Mouse (Mus musculus) heart, postnatal 0 days (tissue): Measurements from ENCODE around the gene Hoxa13. TPM values are rescaled to one million over a fixed set of nuclear protein-coding genes. Genes with fewer than 3 reads are reported as not detected.

Experiments used
- ATAC-seq: fragments of 200-750 bp; cut with Nextera tagmentation; 2 replicates; pipeline ENCODE4 v1.8.0; 2017; ENCODE audit warnings: low read depth, moderate number of reproducible peaks, moderate library complexity; ENCODE audit not compliant: insufficient read depth
- DNase-seq: peaks from one replicate; pipeline ENCODE4 v3.0.0-alpha.2; 2016; ENCODE audit warnings: low spot score
- H3K27ac ChIP-seq: fragments of 300-500 bp; sonication (generic); 2 replicates; pipeline ENCODE4 v1.5.1; 2014; ENCODE audit warnings: low read depth, mild to moderate bottlenecking
- H3K27me3 ChIP-seq: fragments of 300-500 bp; sonication (generic); 2 replicates; pipeline ENCODE4 v1.6.1; 2014; ENCODE audit warnings: low read length, mixed read lengths; ENCODE audit not compliant: control insufficient read depth, insufficient read depth
- H3K36me3 ChIP-seq: fragments of 300-500 bp; sonication (generic); replicated peaks from 2 replicates; pipeline ENCODE4 v1.6.1; 2014; ENCODE audit warnings: low read length, mixed read lengths; ENCODE audit not compliant: control insufficient read depth, insufficient read depth
- H3K4me1 ChIP-seq: fragments of 300-500 bp; sonication (generic); 2 replicates; pipeline ENCODE4 v1.6.1; 2014; ENCODE audit warnings: antibody characterized with exemption; ENCODE audit not compliant: control insufficient read depth, insufficient read depth
- H3K4me2 ChIP-seq: fragments of 300-500 bp; sonication (generic); 2 replicates; pipeline ENCODE4 v1.6.1; 2014; ENCODE audit warnings: low read depth, mild to moderate bottlenecking, low read length, moderate library complexity
- H3K4me3 ChIP-seq: fragments of 300-500 bp; sonication (generic); 2 replicates; pipeline ENCODE4 v1.5.1; 2014; ENCODE audit warnings: low read depth, low read length
- H3K9ac ChIP-seq: fragments of 300-500 bp; sonication (generic); replicated peaks from 2 replicates; pipeline ENCODE4 v1.6.1; 2014; ENCODE audit warnings: low read depth, low read length, mixed read lengths
- H3K9me3 ChIP-seq: fragments of 300-500 bp; sonication (generic); replicated peaks from 2 replicates; pipeline ENCODE4 v1.6.1; 2016; ENCODE audit warnings: low read length; ENCODE audit not compliant: control insufficient read depth
- CTCF ChIP-seq: IDR thresholded peaks from 2 replicates; pipeline ENCODE4 v1.5.1; 2016; ENCODE audit warnings: antibody characterized with exemption, control low read depth, low read depth
- EP300 ChIP-seq: IDR thresholded peaks from 2 replicates; pipeline ENCODE4 v1.6.1; 2016; ENCODE audit warnings: antibody characterized with exemption, low read depth
- WGBS: fragments of 180-500 bp; shearing (Covaris S2); extraction: QIAGEN DNeasy Blood & Tissue Kit; methylation state at CpG from one replicate; pipeline ENCODE4 v1.1.7; 2014; 5-methylcytosine and 5-hydroxymethylcytosine counted together
- polyA plus RNA-seq: library from polyadenylated mRNA; unstranded; fragments of >200 nt; fragmentation: Nextera tagmentation; extraction: Ambion mirVana; gene quantifications from 2 replicates; pipeline ENCODE4 v1.2.1, GENCODE M21; 2015
- total RNA-seq: library from RNA; depleted of rRNA; stranded (reverse); fragments of >200 nt; gene quantifications from 2 replicates; pipeline ENCODE4 v1.2.3, GENCODE M21; 2014; ENCODE audit warnings: low replicate concordance

Gene Hoxa13
- total and polyA plus RNA-seq, 2 experiments from 2014 or later = not detected

DNA sequence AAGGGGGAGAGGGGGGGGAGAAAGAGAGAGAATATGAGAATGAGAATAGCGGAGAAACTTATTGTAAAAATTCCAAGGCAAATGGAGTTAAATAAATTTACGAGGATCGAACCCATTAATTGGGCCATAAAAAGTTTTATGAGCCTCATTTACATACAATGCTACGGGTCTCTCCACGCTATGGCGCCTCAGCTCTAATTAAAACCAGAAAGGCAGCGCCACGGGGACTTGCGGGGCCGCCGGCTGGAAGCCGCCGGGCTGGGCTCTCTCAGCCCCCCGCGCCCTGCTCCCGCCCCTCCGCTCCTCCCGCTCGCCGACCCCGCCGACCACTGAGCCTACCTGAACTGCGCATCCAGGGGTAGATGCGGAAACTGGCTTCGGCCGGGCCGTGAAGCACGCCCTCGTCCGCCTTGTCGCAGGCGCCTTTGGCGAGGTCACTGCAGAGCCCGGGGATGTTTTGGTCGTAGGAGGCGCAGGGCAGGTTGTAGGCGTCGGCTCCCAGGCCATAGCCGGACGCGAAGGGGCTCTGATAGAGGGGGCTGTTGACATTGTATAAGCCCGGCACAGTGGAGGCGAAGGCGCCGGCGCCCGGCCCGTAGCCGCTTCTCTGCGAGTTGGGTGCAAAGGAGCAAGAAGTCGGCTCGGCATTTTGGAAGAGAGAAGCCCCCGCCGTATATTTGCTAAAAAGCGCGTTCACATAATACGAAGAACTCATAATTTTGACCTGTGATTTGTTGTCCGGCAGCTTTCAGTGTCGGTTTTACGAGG, 43.8 kb downstream of the Hoxa13 start:
- H3K27me3 ChIP-seq = peaks cover 100% of the 10 kb centered on the region
- no peak for DNase-seq
- H3K4me2 ChIP-seq = peak overlapping the region; percentile 45
- 3% methylated on average over 60 of the region's 60 CpGs for WGBS
- no peak for TF ChIP-seq EP300
- TF ChIP-seq CTCF = no peak
- no peak for ATAC-seq
- H3K9ac ChIP-seq = no peak overlapping the region
- no peaks in the 10 kb centered on the region for H3K9me3 ChIP-seq
- H3K4me1 ChIP-seq = no peaks in the 10 kb centered on the region
- no peak overlapping the region for H3K27ac ChIP-seq
- peak overlapping the region; percentile 33 for H3K4me3 ChIP-seq
- H3K36me3 ChIP-seq = no peaks in the 10 kb centered on the region

DNA sequence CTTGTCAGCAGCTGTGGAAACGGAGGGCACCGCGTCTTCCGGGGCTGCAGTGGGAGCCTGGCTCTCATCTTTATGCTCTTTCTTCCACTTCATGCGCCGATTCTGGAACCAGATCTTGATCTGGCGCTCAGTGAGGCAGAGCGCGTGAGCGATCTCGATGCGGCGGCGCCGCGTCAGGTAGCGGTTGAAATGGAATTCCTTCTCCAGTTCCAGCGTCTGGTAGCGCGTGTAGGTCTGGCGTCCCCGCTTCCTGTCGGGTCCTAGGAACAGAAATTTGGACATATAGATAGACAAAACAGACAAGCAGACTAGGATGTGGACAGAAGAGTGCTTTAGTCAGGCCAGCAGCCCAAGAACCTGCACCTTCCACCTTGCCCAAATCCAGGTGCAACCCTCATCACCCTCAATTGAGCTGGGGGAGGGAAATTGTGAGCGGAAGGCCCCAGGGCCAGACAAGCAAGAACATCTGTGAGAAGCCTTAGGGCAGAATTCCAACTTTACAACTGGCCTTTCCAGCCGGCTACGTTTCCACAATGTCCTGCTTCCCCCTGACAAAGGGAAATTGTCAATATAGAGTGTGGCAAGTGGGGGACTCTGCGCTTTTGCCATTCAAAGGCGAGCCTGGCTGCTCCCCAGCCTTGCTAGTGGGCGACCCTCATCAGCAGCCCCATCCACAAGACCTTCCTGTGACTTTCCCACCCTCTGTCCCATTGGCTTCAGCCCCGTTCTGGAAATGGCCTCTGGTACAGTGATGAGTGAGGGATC, 44.7 kb downstream of the Hoxa13 start:
- no peak overlapping the region for H3K9ac ChIP-seq
- H3K9me3 ChIP-seq = no peaks in the 10 kb centered on the region
- TF ChIP-seq CTCF (no peak), EP300 (no peak)
- no peak overlapping the region for H3K27ac ChIP-seq
- no peak for DNase-seq
- no peaks in the 10 kb centered on the region for H3K36me3 ChIP-seq
- H3K4me3 ChIP-seq = 0 out of 2 replicates have a peak overlapping the region, but pooled peaks have one; percentile 7
- H3K4me2 ChIP-seq = no peak overlapping the region
- no peaks in the 10 kb centered on the region for H3K4me1 ChIP-seq
- ATAC-seq = no peak
- H3K27me3 ChIP-seq = peaks cover 100% of the 10 kb centered on the region
- WGBS = 4% methylated on average over 30 of the region's 30 CpGs

DNA sequence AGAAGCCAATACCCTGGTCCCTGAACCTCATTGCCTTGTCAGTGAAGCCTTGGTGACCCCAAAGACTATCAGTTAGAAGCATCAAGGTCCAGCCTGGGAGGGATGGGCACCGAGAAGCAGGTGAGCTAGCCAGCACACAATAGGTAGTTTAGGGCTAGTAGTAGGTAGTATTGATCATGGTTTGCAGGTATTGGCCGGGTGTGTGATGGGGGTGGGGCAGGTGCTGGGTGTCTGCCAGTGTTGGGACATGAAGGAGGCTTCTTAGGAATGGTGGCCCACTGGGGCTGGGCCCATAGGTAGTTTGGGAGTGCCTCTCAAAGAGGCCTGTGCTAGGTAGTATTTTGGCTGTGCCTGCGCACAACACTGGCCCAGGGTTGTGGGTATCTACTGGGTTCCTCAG, 45.6 kb downstream of the Hoxa13 start:
- no peak for DNase-seq
- no peak overlapping the region for H3K27ac ChIP-seq
- 21% methylated on average over 3 of the region's 3 CpGs for WGBS
- ATAC-seq = no peak
- no peaks in the 10 kb centered on the region for H3K36me3 ChIP-seq
- H3K4me3 ChIP-seq = no peak overlapping the region
- H3K4me1 ChIP-seq = no peaks in the 10 kb centered on the region
- H3K9ac ChIP-seq = no peak overlapping the region
- H3K27me3 ChIP-seq = peaks cover 100% of the 10 kb centered on the region
- no peak overlapping the region for H3K4me2 ChIP-seq
- TF ChIP-seq EP300 (no peak), CTCF (no peak)
- H3K9me3 ChIP-seq = no peaks in the 10 kb centered on the region

DNA sequence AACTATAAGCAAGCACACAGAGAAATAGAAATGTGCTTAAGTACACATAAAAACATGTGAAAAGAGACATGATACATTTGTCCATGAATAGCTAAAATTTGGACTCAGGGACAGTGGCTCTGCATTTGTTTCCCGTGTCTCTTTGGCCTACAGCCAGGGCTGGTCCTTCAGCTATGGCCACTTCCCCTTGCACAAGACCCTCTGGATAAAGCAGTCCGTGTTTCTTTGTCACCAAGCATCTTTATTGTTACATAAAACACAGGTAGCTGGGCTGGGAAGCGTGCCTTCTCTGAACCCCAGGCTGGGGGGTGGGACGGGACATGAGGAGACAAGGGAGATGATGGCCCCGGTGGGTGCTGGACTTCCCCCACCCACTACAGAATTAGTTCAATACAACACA, 46.4 kb downstream of the Hoxa13 start:
- TF ChIP-seq EP300 (no peak), CTCF (no peak)
- Histone ChIP-seq H3K4me3 (no peak overlapping the region), H3K27ac (no peak overlapping the region), H3K27me3 (peaks cover 100% of the 10 kb centered on the region), H3K4me1 (no peaks in the 10 kb centered on the region), H3K9me3 (no peaks in the 10 kb centered on the region), H3K4me2 (no peak overlapping the region), H3K9ac (no peak overlapping the region), H3K36me3 (no peaks in the 10 kb centered on the region)
- 15% methylated on average over 5 of the region's 5 CpGs for WGBS
- ATAC-seq = no peak
- no peak for DNase-seq

GRCm38 (mm10) chr6:52213119-52213986, 47.3 kb downstream of the Hoxa13 start, which contains the start of the genes Hoxa3 and Gm28308:
TSS of gene Hoxa3 (minus strand) at chr6:52213336.
TSS of gene Gm28308 (minus strand) at chr6:52213339.
- H3K27ac ChIP-seq = no peak within 1 kb of the TSS
- no peak for TF ChIP-seq EP300
- no peak for TF ChIP-seq CTCF
- H3K9me3 ChIP-seq = no peaks in the 10 kb centered on the region
- no peaks in the 10 kb centered on the region for H3K4me1 ChIP-seq
- no peak for DNase-seq
- H3K4me3 ChIP-seq = peak within 1 kb of the TSS; percentile 32
- WGBS = 4% methylated on average over 38 of the region's 38 CpGs
- no peak for ATAC-seq
- H3K4me2 ChIP-seq = peak within 1 kb of the TSS; percentile 43
- H3K9ac ChIP-seq = no peak within 1 kb of the TSS
- peaks cover 100% of the 10 kb centered on the region for H3K27me3 ChIP-seq
- no peaks in the 10 kb centered on the region for H3K36me3 ChIP-seq
